Mouse (Mus musculus) kidney, embryonic 14.5 days (tissue): ENCODE data around the gene Gm10354. TPM values are rescaled to one million over a fixed set of nuclear protein-coding genes. Genes with fewer than 3 reads are reported as not detected.
"Not testable (repeated sequence)": the region's sequence is repeated elsewhere in the genome, so short reads cannot be mapped to it uniquely, and the experiment has no call there.

ENCODE experiments used
- ATAC-seq: fragments of 200-750 bp; cut with Nextera tagmentation; 2 replicates; pipeline ENCODE4 v1.8.0; 2017; ENCODE audit warnings: moderate number of reproducible peaks, mild to moderate bottlenecking, moderate TSS enrichment, moderate library complexity; ENCODE audit not compliant: low FRiP score, low TSS enrichment
- H3K27ac ChIP-seq: fragments of 300-500 bp; sonication (generic); 2 replicates; pipeline ENCODE4 v1.5.1; 2014; ENCODE audit warnings: low read depth, mild to moderate bottlenecking, low read length, moderate library complexity, mixed read lengths
- H3K27me3 ChIP-seq: fragments of 300-500 bp; sonication (generic); 2 replicates; pipeline ENCODE4 v1.6.1; 2014; ENCODE audit warnings: mild to moderate bottlenecking, low read length; ENCODE audit not compliant: control insufficient read depth, insufficient read depth
- H3K36me3 ChIP-seq: fragments of 300-500 bp; sonication (generic); 2 replicates; pipeline ENCODE4 v1.6.1; 2014; ENCODE audit warnings: low read length, mixed read lengths; ENCODE audit not compliant: control insufficient read depth, insufficient read depth
- H3K4me1 ChIP-seq: fragments of 300-500 bp; sonication (generic); 2 replicates; pipeline ENCODE4 v1.6.1; 2014; ENCODE audit warnings: low read length, mixed read lengths; ENCODE audit not compliant: control insufficient read depth, insufficient read depth
- H3K4me2 ChIP-seq: fragments of 300-500 bp; sonication (generic); replicated peaks from 2 replicates; pipeline ENCODE4 v1.6.1; 2014; ENCODE audit warnings: low read depth, mild to moderate bottlenecking, low read length
- H3K4me3 ChIP-seq: fragments of 300-500 bp; sonication (generic); 2 replicates; pipeline ENCODE4 v1.5.1; 2014; ENCODE audit warnings: mild to moderate bottlenecking, low read length
- H3K9ac ChIP-seq: fragments of 300-500 bp; sonication (generic); 2 replicates; pipeline ENCODE4 v1.6.1; 2014; ENCODE audit warnings: low read depth, mild to moderate bottlenecking, low read length, moderate library complexity
- H3K9me3 ChIP-seq: fragments of 300-500 bp; sonication (generic); 2 replicates; pipeline ENCODE4 v1.6.1; 2016; ENCODE audit warnings: low read length; ENCODE audit not compliant: control insufficient read depth
- WGBS: fragments of 180-500 bp; shearing (Covaris S2); extraction: QIAGEN DNeasy Blood & Tissue Kit; methylation state at CpG from one replicate; pipeline ENCODE4 v1.1.7; 2014; 5-methylcytosine and 5-hydroxymethylcytosine counted together
- polyA plus RNA-seq: library from polyadenylated mRNA; unstranded; fragments of >200 nt; fragmentation: Nextera tagmentation; extraction: Ambion mirVana; gene quantifications from 2 replicates; pipeline ENCODE4 v1.2.1, GENCODE M21; 2014

Gene Gm10354
- polyA plus RNA-seq, 1 experiment from 2014 or later: not detected

DNA sequence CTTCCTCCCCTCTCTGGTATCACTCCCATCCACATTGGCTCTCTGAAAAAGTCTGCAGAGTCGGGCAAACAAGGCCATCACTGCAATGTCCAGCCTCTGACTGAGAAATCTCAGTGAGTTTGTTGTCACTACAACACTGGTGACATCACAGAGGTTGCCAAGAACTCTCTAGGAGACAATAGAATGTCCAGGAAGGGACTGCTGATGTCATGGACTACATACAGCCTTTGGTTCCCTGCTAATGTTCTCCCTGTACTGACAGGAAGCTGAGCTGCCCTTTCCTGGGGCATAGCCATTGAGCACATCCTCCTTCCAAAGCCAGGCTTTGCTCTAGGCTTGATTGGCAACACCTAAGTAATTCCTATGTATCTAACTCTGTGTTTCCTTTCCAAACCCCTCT is 40.4 kb downstream of the Gm10354 start, which contains the start of gene Speer4e:
Speer4e (minus strand) TSS at position 101 of the 400 bp plus-strand sequence.
- not testable (repeated sequence) for ATAC-seq, H3K9ac ChIP-seq, H3K4me1 ChIP-seq, H3K9me3 ChIP-seq, H3K27me3 ChIP-seq, H3K36me3 ChIP-seq, H3K4me3 ChIP-seq, H3K27ac ChIP-seq, H3K4me2 ChIP-seq
- 40% methylated on average over 1 of the region's 1 CpGs for WGBS

DNA sequence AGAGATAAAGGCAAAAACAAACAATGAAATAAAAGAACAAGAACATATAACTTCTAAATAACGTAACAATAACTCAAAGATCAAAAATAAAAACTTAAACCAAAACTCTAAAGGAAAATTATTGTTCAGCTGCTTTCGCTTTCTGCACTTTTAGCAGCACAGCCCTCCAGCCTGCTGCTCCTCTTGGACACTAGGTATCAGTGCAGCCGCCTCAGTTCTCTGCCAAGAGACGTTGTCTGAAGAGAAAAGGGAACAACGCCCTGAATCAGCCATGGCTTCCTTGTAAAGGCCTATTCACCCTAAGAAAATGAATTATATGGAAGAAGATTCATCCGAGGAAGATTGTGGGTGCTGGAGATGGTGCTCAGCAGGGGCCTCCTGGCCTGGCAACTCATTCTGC is 45.0 kb downstream of the Gm10354 start:
- H3K9me3 ChIP-seq, H3K4me2 ChIP-seq, H3K27ac ChIP-seq, H3K36me3 ChIP-seq, H3K4me3 ChIP-seq, H3K4me1 ChIP-seq, H3K9ac ChIP-seq, ATAC-seq, H3K27me3 ChIP-seq: not testable (repeated sequence)
- 76% methylated on average over 5 of the region's 6 CpGs for WGBS

DNA sequence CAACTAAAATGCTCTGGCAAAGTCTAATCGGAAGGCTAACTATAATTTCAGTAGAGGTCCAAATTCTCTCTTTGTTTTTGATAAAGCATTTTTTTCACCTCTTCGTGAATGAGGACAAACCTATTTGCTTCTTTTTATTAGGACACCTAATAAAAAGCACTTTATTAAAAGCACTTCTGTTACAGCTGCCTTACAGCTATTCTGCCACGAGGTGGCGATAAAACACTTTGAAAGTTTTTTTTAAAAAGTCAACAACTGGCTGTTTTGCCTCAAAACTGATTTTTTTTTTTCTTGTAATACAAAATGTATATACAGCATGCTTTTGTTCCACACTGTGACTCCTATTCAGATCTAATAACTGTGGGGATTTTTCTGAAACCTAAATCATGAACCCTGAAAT is 51.7 kb downstream of the Gm10354 start:
- H3K9me3 ChIP-seq, H3K36me3 ChIP-seq, H3K27ac ChIP-seq, H3K4me1 ChIP-seq, H3K9ac ChIP-seq, H3K4me2 ChIP-seq, ATAC-seq, H3K27me3 ChIP-seq, H3K4me3 ChIP-seq: not testable (repeated sequence)
- 38% methylated on average over 4 of the region's 4 CpGs for WGBS

Other genes with a start within 250 kb of the Gm10354 start
- gene Gm9758, start 64.0 kb downstream of the Gm10354 start, polyA plus RNA-seq: not detected in 2 replicates
- not detected in 2 replicates for gene Speer4e, start 40.5 kb downstream of the Gm10354 start, polyA plus RNA-seq
- gene Gm17019, start 54.1 kb upstream of the Gm10354 start, polyA plus RNA-seq: not detected in 2 replicates